Mouse (Mus musculus) cerebellum, adult 2 months (tissue): ENCODE measurements around the gene Lamtor1. TPM values are rescaled to one million over a fixed set of nuclear protein-coding genes. Genes with fewer than 3 reads are reported as not detected.
"Not testable (repeated sequence)": the region's sequence is repeated elsewhere in the genome, so short reads cannot be mapped to it uniquely, and the experiment has no call there.

Experiments used
- DNase-seq, 2 experiments: peaks; one replicate each; pipeline ENCODE4 v3.0.0; 2021
- H3K27ac ChIP-seq: fragments of 200-500 bp; 2 replicates; pipeline ENCODE4 v1.5.1; 2012; ENCODE audit warnings: low read length, control low read depth, inconsistent platforms; ENCODE audit not compliant: insufficient read depth
- H3K27me3 ChIP-seq: fragments of 200-500 bp; 2 replicates; pipeline ENCODE4 v1.6.1; 2012; ENCODE audit warnings: inconsistent platforms, mild to moderate bottlenecking, low read length, moderate library complexity; ENCODE audit not compliant: control insufficient read depth, insufficient read depth
- H3K4me1 ChIP-seq: fragments of 200-500 bp; 2 replicates; pipeline ENCODE4 v1.6.1; 2011; ENCODE audit warnings: low read length; ENCODE audit not compliant: control insufficient read depth, insufficient read depth
- H3K4me3 ChIP-seq: fragments of 200-500 bp; replicated peaks from 2 replicates; pipeline ENCODE3; 2011; ENCODE audit warnings: mild to moderate bottlenecking, low read depth, low read length, control low read depth; ENCODE audit not compliant: insufficient read depth
- CTCF ChIP-seq: fragments of 200-500 bp; IDR thresholded peaks from 2 replicates; pipeline ENCODE4 v1.5.1; 2011; ENCODE audit warnings: low read depth, mild to moderate bottlenecking, control low read depth, low read length, moderate library complexity, borderline replicate concordance; ENCODE audit not compliant: insufficient read depth
- POLR2A ChIP-seq: fragments of 200-500 bp; IDR thresholded peaks from 2 replicates; pipeline ENCODE4 v1.6.1; 2011; ENCODE audit warnings: low read length, control low read depth, borderline replicate concordance; ENCODE audit not compliant: insufficient read depth
- WGBS: fragments of 180-500 bp; shearing (Covaris S2); methylation state at CpG from one replicate; pipeline ENCODE4 v1.1.7; 2018; 5-methylcytosine and 5-hydroxymethylcytosine counted together
- polyA plus RNA-seq: library from polyadenylated mRNA; depleted of rRNA; stranded (reverse); fragments of >200 nt; gene quantifications from 2 replicates; pipeline ENCODE4 v1.2.3, GENCODE M21; 2012

Gene Lamtor1
- polyA plus RNA-seq, 1 experiment = 210 TPM

DNA sequence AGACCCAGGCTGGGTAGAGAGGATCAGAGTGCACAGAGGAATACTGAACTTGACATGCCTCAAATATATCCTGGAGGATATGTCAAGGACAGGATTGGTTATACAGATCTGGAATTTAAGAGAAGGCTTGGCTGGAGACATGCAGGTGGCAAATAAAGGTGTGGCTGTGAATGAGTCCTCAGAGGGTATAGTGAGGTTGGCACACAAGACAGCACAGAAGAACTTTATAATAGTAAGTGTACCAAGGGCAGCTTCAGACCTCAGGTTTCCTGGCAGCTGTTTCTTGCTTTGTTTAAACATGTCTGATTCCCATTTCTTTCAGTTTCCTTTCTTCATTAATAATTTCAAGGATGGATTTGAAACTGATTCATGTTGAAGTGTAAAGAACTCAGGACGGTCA is 26.8 kb downstream of the Lamtor1 start:
- WGBS = 55% methylated on average over 1 of the region's 1 CpGs
- peaks cover 14% of the 10 kb centered on the region; the same call in 1 of the 2 replicates for H3K4me1 ChIP-seq
- DNase-seq = no peak
- H3K27me3 ChIP-seq = no peaks in the 10 kb centered on the region
- H3K4me3 ChIP-seq = no peak overlapping the region
- TF ChIP-seq CTCF (no peak), POLR2A (no peak)
- H3K27ac ChIP-seq = no peak overlapping the region

- DNase-seq = no peak
- 4% methylated on average over 15 of the region's 15 CpGs for WGBS
- H3K27me3 ChIP-seq = no peaks in the 10 kb centered on the region
- TF ChIP-seq POLR2A (no peak), CTCF (no peak)
- peaks cover 14% of the 10 kb centered on the region; the same call in 1 of the 2 replicates for H3K4me1 ChIP-seq
- peak overlapping the region; percentile 60 for H3K4me3 ChIP-seq
- H3K27ac ChIP-seq = no peak overlapping the region
These were observed 27.6 kb downstream of the Lamtor1 start for GRCm38 (mm10) chr7:101933300-101933699.

DNA sequence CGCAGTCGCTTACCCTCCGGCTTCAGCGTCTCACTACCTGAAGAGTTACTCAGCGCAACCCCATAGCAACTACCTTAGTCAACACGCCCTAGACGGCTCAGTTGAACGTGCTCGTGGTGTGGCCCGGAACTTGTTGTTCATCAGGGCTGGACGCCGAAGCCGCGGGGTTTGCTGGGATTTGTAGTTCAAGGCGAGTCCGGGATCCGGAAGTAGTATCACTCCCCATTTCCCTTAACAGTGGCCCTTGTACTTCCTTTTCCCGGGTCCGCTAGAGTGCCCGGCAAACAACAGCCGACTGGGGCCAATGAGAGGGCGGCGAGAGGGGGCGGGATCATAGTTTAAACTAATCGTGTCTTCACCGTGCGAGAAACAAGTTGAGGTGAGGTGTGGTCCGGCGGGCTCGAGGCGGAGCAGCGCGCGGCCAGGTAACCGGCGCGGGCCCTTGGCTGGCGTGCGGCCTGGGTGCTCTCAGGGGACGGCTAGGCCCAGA is 28.1 kb downstream of the Lamtor1 start, which contains the start of the genes Lrrc51 and Numa1:
Gene Lrrc51 (minus strand): TSS at position 145 of the 490 bp plus-strand sequence.
Gene Numa1 (plus strand): TSS at position 361 of the 490 bp plus-strand sequence.
- Histone ChIP-seq H3K4me1 (peaks cover 18% of the 10 kb centered on the region; the same call in 1 of the 2 replicates), H3K27ac (no peak within 1 kb of the TSS), H3K27me3 (no peaks in the 10 kb centered on the region), H3K4me3 (peak within 1 kb of the TSS; percentile 60)
- WGBS = under 1% methylated on average over 40 of the region's 40 CpGs
- TF ChIP-seq CTCF (no peak), POLR2A (peak; percentile 54; the same call in 1 of the 2 replicates)
- peak; percentile 96 to 98 for DNase-seq

GRCm38 (mm10) chr7:101935957-101936356 is 30.3 kb downstream of the Lamtor1 start:
- 87% methylated on average over 4 of the region's 4 CpGs for whole genome bisulfite sequencing

DNA sequence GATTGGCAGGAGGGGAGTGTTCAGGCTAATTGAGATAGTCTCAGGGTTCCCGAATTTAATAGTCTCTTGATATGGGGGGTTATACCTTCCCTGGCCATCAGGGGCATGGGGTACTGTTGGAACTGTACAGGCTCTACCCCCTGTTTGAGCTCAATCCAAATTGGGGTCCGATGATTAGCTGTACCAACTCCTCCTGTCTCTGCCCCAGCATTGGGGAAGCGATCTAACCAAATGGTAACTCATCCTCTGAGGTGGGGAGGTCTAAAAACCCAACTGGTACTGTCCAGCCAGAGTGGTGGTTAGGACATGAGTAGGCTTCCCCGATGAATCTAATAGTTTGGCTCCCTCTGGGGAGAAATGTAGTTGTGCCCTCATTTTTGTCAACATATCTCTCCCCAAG is 31.3 kb downstream of the Lamtor1 start:
- 82% methylated on average over 4 of the region's 4 CpGs for WGBS
- no peak overlapping the region for H3K4me3 ChIP-seq

More at GRCm38 (mm10) chr7:101935957-101936356, 30.3 kb downstream of the Lamtor1 start:
- no peak for DNase-seq
- H3K27me3 ChIP-seq = no peaks in the 10 kb centered on the region
- TF ChIP-seq CTCF = no peak
- no peak for TF ChIP-seq POLR2A
- peaks cover 18% of the 10 kb centered on the region; the same call in 1 of the 2 replicates for H3K4me1 ChIP-seq
- no peak overlapping the region for H3K4me3 ChIP-seq
- no peak overlapping the region; the same call in 1 of the 2 replicates for H3K27ac ChIP-seq

DNA sequence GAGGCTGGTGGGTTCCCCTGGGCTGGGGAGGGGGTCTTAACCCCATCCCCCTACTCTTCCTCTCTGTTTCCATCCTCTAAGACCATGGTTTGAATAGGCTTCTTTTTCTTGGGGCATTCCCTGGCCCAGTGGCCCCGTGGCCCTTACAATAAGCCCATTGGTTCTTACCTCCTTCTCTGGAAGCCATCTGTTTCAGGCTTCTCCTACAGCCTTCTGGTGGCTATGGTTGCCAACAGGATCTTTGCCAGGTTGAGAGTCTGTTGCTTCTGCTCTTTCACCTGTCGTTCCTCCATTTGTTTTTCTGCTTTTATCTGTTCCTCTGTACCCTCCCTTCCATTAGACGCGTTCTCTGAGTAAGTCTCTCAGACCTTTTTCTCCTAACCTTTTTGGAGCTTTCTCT is 31.9 kb downstream of the Lamtor1 start:
- Histone ChIP-seq H3K4me1 (peaks cover 22% of the 10 kb centered on the region; the same call in 1 of the 2 replicates), H3K4me3 (no peak overlapping the region), H3K27me3 (no peaks in the 10 kb centered on the region), H3K27ac (peak overlapping the region; percentile 99)
- peak; percentile 88 to 97 for DNase-seq
- TF ChIP-seq CTCF = no peak
- TF ChIP-seq POLR2A = no peak
- WGBS = 7% methylated on average over 4 of the region's 4 CpGs

More for the DNA sequence above, 31.3 kb downstream of the Lamtor1 start:
- peaks cover 22% of the 10 kb centered on the region; the same call in 1 of the 2 replicates for H3K4me1 ChIP-seq
- no peaks in the 10 kb centered on the region for H3K27me3 ChIP-seq
- no peak for TF ChIP-seq POLR2A
- no peak for TF ChIP-seq CTCF
- peak; percentile 24 to 36 for DNase-seq
- H3K27ac ChIP-seq = peak overlapping the region; percentile 99

DNA sequence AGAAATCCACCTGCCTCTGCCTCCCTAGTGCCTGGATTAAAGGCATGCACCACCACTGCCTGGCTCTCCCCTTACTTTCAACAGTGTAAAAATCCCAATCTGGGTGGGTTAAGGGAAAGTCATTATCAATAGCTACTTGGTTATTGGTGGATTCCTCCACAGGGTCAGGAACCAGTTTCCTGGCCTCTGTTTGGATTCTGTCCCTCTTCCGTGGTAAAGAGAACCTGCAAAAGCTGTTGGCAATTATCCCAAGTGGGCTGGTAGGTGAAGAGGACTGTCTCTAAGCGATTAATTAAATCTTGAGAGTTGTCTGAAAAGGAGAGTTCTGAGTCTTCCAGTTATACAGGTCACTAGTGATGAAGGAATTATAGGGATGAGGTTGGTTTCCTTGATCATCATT is 32.6 kb downstream of the Lamtor1 start:
- WGBS = 19% methylated on average over 2 of the region's 2 CpGs
- no peak for TF ChIP-seq CTCF
- no peak for TF ChIP-seq POLR2A
- no peaks in the 10 kb centered on the region for H3K27me3 ChIP-seq
- peaks cover 22% of the 10 kb centered on the region; the same call in 1 of the 2 replicates for H3K4me1 ChIP-seq
- peak; percentile 41 to 54 for DNase-seq
- peak overlapping the region; percentile 99 for H3K27ac ChIP-seq
- no peak overlapping the region for H3K4me3 ChIP-seq

DNA sequence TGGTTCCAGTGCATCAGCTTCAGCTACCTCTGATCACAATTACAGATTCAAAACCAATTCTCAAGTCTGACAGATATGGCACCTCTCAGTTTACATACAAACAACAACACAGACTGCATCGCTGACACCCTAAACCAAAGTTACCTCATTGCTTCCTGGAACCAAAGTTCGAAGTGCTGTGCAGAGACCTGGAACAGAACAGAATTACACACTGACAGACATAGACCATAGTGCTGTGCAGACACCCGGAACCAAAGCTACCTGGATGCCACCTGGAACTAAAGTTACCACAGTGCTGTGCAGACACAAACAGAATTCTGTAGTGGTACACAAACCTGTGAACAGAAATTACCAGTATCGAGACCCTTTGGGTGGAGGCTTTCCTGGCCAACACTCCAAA is 34.1 kb downstream of the Lamtor1 start:
- Histone ChIP-seq H3K27ac (no peak overlapping the region), H3K27me3 (no peaks in the 10 kb centered on the region), H3K4me3 (no peak overlapping the region), H3K4me1 (peaks cover 22% of the 10 kb centered on the region; the same call in 1 of the 2 replicates)
- TF ChIP-seq POLR2A (no peak), CTCF (no peak)
- no peak for DNase-seq
- 88% methylated on average over 4 of the region's 4 CpGs for WGBS

GRCm38 (mm10) chr7:101949008-101949407 is 43.3 kb downstream of the Lamtor1 start:
- H3K27me3 ChIP-seq, DNase-seq, H3K4me3 ChIP-seq, H3K4me1 ChIP-seq, H3K27ac ChIP-seq: not testable (repeated sequence)
- 92% methylated on average over 5 of the region's 5 CpGs for WGBS
